Mouse (Mus musculus): Measurements from ENCODE around the gene Nceh1. TPM values are rescaled to one million over a fixed set of nuclear protein-coding genes. Genes with fewer than 3 reads are reported as not detected.

Nceh1 gene
- total RNA-seq, 2 experiments from 2014 or later: 20.2 to 21.8 TPM

- no peak for DNase-seq
Observed at GRCm38 (mm10) chr3:27190865-27191264, 8.1 kb downstream of the Nceh1 start.

- DNase-seq: no peak
Observed at GRCm38 (mm10) chr3:27191856-27192255, 9.1 kb downstream of the Nceh1 start.

- no peak for DNase-seq
Observed at GRCm38 (mm10) chr3:27193844-27194317, 11.1 kb downstream of the Nceh1 start.

GRCm38 (mm10) chr3:27195153-27195552 lies 12.4 kb downstream of the Nceh1 start:
- no peak for DNase-seq

GRCm38 (mm10) chr3:27195573-27196227 lies 12.9 kb downstream of the Nceh1 start:
- no peak for DNase-seq

GRCm38 (mm10) chr3:27196529-27196928 lies 13.8 kb downstream of the Nceh1 start:
- DNase-seq: no peak

- DNase-seq: no peak
Observed at GRCm38 (mm10) chr3:27197816-27198215, 15.1 kb downstream of the Nceh1 start.

- DNase-seq: no peak
Observed at GRCm38 (mm10) chr3:27199120-27199519, 16.4 kb downstream of the Nceh1 start.

- no peak for DNase-seq
Observed at GRCm38 (mm10) chr3:27201728-27202411, 19.1 kb downstream of the Nceh1 start.

- peak; percentile 15 for DNase-seq
Observed at GRCm38 (mm10) chr3:27205068-27205467, 22.3 kb downstream of the Nceh1 start.

- DNase-seq: no peak
Observed at GRCm38 (mm10) chr3:27205514-27206220, 22.9 kb downstream of the Nceh1 start.

- DNase-seq: no peak
Observed at GRCm38 (mm10) chr3:27206221-27206560, 23.4 kb downstream of the Nceh1 start.

- no peak for DNase-seq
Observed at GRCm38 (mm10) chr3:27206577-27206976, 23.8 kb downstream of the Nceh1 start.

GRCm38 (mm10) chr3:27209707-27210106 lies 26.9 kb downstream of the Nceh1 start:
- peak; percentile 23 for DNase-seq

- DNase-seq: no peak
Observed at GRCm38 (mm10) chr3:27210271-27210670, 27.5 kb downstream of the Nceh1 start.

- DNase-seq: no peak
Observed at GRCm38 (mm10) chr3:27214016-27214816, 31.5 kb downstream of the Nceh1 start.

GRCm38 (mm10) chr3:27217331-27217730 lies 34.6 kb downstream of the Nceh1 start:
- DNase-seq: no peak

- DNase-seq: no peak
Observed at GRCm38 (mm10) chr3:27218604-27219003, 35.8 kb downstream of the Nceh1 start.

- no peak for DNase-seq
Observed at GRCm38 (mm10) chr3:27222052-27222451, 39.3 kb downstream of the Nceh1 start.

- no peak for DNase-seq
Observed at GRCm38 (mm10) chr3:27222488-27222887, 39.7 kb downstream of the Nceh1 start.

GRCm38 (mm10) chr3:27227629-27228453 lies 45.1 kb downstream of the Nceh1 start:
- DNase-seq: no peak

Data from gastrocnemius, postnatal 25 days (tissue).